Mouse (Mus musculus) cerebellum, postnatal 25 days (tissue): ENCODE results near the gene Cdk8.

Experiments used
- DNase-seq, 2 experiments: peaks; one replicate each; pipeline ENCODE4 v3.0.0; 2021; ENCODE audit warnings: mixed read lengths in 2 of 2

The Cdk8 gene

DNA sequence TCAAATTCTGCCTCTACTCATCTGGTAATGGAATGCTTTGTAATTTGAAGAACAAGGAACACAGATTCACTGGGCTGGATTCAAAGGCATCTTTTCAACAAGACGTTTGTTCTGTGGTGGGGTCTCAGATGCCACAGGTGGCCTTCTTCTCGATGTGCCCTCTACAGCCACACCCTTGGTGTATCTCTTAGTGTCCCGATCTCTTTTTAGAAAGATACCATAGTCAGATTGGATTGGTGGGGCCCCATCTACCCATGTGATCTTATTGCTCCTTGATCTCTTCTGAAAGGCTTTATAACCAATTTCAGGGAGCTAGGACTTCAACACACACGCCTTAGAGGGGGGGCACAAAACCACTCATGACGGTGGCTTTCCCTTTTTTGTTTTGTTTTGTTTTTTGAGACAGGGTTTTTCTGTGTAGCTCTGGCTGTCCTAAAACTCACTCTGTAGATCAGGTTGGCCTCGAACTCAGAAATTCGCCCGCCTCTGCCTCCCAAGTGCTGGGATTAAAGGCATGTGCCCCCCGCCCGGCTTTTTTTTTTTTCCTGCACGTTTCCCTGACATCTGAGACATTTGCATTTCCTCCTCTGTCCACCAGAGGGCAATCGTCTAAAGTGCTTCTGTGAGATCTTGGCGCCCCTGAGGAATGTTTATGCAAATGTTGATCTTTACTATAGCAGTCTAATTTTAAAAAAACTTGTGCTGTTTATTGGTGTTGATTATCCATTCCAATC, 99.2 kb downstream of the Cdk8 start:
- peak; percentile 56 to 80 for DNase-seq

DNA sequence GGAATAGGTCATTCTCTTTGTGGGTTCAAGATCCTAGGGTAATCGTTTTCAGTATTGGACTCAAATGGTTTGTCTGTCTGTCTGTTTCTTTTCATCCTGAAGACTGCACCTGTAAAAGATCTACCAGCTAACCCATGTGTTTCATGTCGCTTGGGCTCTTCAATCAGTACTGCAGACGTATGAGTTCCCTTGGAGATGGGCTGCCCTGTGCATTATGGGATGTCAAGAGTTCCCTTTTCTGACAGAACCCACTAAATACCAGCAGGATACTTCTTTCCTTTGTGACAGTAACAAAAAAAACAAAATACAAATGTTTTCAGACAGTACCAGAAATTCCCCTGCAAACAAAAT, 99.7 kb downstream of the Cdk8 start:
- DNase-seq = no peak

DNA sequence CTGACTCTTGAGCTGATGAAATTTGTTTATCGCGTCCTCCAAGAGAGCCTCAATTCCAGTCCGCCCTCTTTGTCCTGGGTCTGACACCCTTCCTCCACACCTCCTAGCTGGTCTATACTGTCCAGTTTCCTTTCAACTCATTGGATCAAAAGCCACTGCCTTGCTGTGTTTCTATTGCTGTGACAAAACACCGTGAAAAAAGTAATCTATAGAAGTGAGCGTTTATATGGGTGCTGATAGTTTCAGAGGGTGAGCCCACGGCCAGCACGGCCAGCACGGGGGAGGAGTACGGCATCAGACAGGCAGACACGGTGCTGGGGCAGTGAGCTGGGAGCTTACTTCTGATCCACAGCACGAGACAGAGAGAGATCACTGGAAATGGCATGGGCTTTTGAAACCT, 100.1 kb downstream of the Cdk8 start:
- no peak for DNase-seq

DNA sequence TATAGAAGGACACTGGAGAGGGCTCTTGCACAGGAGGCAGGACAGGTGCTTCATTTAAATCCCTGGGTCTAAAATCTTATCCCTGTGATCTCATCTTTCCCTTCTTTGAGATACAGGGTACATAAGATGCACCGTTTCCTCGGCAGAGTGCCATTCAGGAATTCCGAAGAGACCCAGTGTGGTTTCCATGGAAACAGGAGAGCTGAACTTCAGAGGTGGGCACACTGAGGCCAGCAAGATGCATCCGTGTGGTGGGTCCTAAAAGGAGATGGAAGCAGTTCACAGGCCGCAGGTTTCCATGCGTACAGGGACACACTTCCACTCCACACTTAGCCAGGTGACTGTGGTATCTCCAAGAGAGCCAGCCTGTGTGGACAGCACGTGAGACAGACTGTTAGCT, 101.5 kb downstream of the Cdk8 start:
- DNase-seq = no peak

DNA sequence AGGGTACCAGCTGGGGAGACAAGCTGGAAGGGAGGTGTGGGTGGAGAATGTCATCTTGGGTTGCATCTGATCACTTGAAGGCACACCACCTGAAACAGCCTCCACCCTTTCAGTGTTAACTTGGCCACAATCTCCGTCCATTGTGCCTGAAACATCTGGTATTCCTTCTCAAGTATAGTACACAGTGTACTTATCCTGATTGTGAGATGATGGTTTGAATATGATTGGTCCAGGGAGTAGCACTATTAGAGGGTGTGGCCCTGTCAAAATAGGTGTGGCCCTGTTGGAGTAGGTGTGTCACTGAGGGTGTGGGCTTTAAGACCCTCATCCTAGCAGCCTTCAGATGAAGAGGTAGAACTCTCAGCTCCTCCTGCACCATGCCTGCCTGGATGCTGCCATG, 103.4 kb downstream of the Cdk8 start:
- DNase-seq = no peak

DNA sequence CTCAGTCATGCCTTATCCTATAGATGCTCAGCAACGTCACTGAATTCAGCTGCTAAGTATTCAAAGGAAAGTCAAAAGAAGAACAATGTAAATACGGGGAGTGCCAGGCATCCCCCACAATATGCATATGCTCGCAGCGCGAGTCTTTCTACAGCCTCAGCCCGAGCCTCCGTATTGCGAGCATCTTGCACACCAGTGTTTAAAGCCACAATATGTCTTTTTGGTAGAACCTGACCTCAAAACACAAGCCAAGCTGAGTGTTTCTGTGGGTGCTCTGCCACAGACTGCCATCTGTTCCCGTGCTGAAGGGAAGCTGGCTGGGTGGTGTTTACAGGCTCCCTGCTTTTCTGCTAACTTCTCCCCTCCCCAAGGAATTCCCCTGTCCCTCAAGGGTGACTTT, 107.0 kb downstream of the Cdk8 start:
- DNase-seq = peak; percentile 51

DNA sequence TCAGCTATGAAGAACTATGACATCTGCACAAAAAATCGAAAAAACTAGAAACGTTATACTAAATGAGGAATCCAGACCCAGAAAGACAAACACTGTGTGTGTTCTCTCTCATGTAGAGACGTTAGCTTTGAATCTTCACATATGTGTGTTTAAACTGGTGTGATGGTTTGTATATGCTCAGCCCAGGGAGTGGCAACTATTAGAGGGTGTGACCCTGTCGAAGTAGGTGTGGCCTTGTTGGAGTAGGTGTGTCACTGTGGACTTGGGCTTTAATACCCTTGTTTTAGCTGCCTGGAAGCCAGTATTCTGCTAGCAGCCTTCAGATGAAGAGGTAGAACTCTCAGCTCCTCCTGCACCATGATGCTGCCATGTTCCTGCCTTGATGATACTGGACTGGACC, 109.0 kb downstream of the Cdk8 start:
- no peak for DNase-seq

DNA sequence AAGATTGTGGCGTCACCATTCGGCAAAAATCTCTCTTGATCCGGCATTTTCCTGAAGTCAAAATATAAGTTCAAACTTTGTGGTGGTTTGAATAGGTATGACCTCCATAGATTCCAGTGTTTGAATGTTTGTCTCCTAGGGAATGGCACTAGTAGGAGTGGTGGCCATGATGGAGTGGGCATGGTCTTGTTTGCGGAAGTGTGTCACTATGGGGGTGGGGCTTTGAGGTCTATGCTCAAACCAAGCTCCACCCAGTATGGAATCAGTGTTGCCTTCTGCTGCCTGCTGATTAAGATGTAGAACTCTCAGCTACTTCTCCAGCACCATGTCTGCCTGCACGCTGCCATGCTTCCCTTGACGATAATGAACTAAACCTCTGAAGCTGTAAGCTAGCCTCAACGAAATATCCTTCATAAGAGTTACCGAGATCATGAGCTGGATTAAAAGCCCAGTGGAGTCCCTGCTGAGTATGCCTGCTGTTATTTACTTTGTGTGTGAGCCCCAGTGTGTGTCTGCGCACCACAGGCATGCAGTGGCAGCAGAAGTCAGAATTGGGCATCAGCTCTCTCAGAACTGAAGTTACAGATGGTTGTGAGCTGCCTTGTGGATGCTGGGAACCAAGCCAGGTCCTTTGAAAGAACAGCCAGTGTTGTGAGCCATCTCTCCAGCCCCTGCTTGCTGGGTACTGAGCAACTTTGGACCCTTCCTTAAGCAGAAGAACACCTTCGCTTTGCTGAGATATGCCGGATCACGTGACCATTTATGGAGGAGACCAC, 114.1 kb downstream of the Cdk8 start:
- DNase-seq = no peak

DNA sequence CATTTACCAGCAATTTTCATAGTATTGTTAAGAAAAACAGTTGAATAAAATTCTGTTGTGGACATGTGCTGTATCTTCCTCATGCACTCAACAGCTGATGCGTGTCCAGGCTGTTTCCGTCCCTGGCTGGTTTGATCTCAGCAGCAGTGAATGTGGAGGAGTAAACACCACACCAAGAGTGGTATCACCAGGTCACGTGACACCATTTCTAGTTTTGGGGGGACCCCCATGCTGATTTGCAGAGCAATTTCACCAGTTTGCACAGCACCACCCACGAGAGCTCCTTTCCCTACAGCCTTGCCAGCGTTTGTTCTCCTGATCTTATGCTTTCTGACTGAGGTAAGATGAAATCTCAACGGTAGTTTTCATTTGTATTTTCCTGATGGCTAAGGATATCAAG, 116.1 kb downstream of the Cdk8 start:
- no peak for DNase-seq

DNA sequence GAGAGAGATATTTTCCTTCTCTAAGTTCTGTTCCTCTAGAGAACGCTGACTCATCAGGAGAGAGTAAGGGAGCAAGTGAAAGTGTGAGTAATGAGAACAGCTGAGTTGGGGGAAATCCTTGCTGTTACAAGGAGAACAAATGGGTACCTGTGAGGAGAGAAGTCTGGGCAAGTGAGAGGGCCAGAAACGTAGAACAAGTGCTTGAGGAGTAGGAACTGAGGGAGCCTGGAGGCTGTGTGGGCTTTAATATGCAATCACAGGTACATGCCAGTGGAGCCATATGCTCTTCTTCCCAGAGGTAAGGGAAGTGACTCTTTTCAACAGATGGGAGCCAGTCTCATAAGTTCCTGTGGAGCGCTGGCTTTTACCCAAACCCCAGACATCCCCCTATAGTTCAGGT, 118.2 kb downstream of the Cdk8 start:
- peak; percentile 40 to 61 for DNase-seq

DNA sequence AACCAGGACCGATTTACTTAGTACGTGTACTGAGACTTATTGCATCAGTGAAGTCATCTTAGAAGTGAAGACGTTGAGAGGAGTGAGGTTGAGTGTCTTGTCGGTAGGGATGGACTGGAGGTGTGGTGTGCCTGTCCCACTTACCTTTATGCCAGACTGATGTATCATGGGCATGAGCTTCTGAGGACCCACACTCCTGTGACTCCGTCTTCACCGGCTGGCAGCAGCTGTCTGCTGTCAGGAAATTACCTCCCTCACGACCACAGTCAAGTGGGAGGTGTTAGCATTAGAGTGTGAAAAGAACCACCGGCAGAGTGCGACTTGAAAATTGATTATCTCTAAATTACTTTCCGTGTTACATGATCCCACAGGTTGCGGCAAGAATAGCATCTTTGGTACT, 119.8 kb downstream of the Cdk8 start:
- no peak for DNase-seq

DNA sequence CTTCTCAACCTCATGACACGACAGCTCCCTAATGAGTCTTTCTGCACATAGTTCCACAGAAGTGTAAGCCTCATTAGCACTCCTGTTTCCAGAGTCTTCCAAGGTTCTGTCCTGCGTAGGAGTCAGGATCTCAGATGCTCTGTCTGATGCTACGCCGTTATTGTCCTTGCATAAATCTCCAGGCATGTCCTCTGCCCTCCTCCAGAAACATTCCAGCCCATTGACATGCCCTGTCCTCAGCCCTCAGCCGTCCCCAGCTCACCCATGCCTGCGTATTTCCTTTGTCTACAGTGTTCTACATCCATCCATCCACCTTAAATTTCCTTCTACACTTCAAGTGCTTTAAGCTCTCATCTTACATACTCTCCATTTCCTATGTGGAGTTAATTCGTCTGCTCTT, 121.0 kb downstream of the Cdk8 start:
- DNase-seq = no peak
